Mouse (Mus musculus): Measurements from ENCODE around the gene Kcnv2.

DNA sequence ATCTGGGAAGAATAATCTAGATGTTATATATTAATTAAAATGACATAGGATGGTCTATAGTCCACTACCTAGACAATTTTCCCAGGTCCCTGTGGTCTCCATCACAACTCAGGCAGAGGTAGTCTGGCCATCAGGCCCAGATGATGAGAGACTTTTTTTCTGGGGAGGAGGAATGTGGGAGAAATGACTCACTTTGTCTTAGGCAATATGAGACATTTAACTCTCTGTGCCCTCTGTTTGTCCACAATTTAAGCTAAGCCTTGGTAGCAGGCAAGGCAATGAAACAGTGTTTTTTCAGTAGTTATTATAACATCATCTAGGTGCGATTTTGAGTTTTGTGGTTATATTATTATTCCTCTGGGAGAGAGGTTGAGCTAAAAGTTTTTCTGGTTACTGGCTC lies 48.0 kb upstream of the Kcnv2 start:
- TF ChIP-seq CTCF (IDR thresholded peaks at IDR 0.05; ENCODE audit: extremely low read depth, insufficient read depth, low read length) (no peak), POLR2A (IDR thresholded peaks at IDR 0.05; ENCODE audit: extremely low read depth, insufficient read depth, low read length) (no peak)
